Mouse (Mus musculus) gastrocnemius, postnatal 36 days (tissue): Measurements from ENCODE around the gene Ankmy2. TPM values are rescaled to one million over a fixed set of nuclear protein-coding genes. Genes with fewer than 3 reads are reported as not detected.

Source experiments
- DNase-seq, 2 experiments: peaks; one replicate each; pipeline ENCODE4 v3.0.0; 2022
- intact Hi-C: fragments of 180-260 bp; cut with DNase I; formaldehyde crosslinking; loops from one replicate; pipeline ENCODE4 v1.15.1; 2025
- total RNA-seq, 2 experiments: library from RNA; stranded (reverse); gene quantifications; 2 replicates each; pipeline ENCODE4 v1.2.3; 2021

Gene Ankmy2
- total RNA-seq, 2 experiments from 2014 or later, result 5.6 to 6.6 TPM

- intact Hi-C loops, result no loop called here
- DNase-seq, result no peak
These were observed 67.5 kb downstream of the Ankmy2 start for GRCm38 (mm10) chr12:36224392-36224791.

DNA sequence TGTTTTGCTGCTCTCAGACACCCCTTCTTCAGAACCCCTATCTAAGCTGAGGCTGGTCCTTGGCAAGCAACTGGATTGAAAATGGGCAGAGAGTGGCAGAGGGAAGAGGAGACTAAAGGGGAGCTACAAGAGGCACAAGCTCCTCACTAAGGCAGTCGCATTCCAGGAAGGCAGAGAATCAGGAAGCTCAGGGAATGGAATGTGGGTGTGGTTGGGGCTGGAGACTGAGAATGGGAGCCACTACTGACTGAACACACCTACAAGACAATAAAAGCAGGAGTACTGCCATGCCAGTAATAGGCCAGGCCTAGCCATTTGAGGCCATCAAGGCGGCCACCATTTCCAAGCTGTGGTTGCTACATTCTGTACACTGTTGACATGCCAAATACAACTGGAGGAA is 74.5 kb downstream of the Ankmy2 start:
- intact Hi-C loops, result no loop called here
- no peak for DNase-seq

DNA sequence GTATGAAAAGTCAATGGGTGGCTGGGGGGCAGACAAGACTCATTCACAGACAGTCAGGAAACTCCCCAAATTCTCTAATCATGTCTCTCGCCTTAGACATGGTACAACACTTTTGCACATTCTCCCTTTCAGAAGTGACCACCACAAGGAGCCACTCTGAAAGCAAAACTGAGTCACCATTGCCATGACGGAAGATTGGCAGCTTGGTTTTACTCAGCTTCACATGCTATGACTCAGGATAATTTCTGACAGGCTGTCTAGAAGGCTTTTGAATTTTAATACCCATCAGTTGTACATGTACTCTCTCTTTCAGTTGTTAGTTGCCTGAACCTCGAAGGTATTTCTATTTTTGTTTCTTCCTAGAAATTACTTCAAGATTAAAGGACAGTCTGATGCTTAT is 84.3 kb downstream of the Ankmy2 start:
- intact Hi-C loops, result no loop called here
- DNase-seq, result no peak

Other genes with a start within 250 kb of the Ankmy2 start
- gene Agr3, start 231.5 kb upstream of the Ankmy2 start, total RNA-seq, result not detected
- not detected for gene Agr2, start 164.2 kb upstream of the Ankmy2 start, total RNA-seq
- gene Tspan13, start 114.6 kb upstream of the Ankmy2 start, total RNA-seq, result 10 to 100 TPM; 21.2 to 24.1 TPM
- 100 to 1,000 TPM in 1 of 2 experiments, 10 to 100 TPM in 1; 98.9 to 109 TPM for gene Bzw2, start 966 bp downstream of the Ankmy2 start, total RNA-seq
- not detected for gene Lrrc72, start 96.3 kb downstream of the Ankmy2 start, total RNA-seq
- gene Sostdc1, start 157.0 kb downstream of the Ankmy2 start, total RNA-seq, result under 1 TPM; 0.15 to 0.27 TPM
- 1 to 10 TPM; 3.4 to 3.8 TPM for gene Ispd, start 224.3 kb downstream of the Ankmy2 start, total RNA-seq
- under 1 TPM; 0.37 to 0.56 TPM for gene D630036H23Rik, start 225.1 kb downstream of the Ankmy2 start, total RNA-seq